Mouse (Mus musculus) layer of hippocampus, postnatal 10 days (tissue): ENCODE measurements around the gene Gm49673. TPM values are rescaled to one million over a fixed set of nuclear protein-coding genes. Genes with fewer than 3 reads are reported as not detected.
"Not testable (repeated sequence)": the region's sequence is repeated elsewhere in the genome, so short reads cannot be mapped to it uniquely, and the experiment has no call there.

Source experiments
- DNase-seq, 2 experiments: peaks; one replicate each; pipeline ENCODE4 v3.0.0; 2021; ENCODE audit warnings: low spot score in 2 of 2
- long read RNA-seq: library from polyadenylated mRNA; stranded (forward); transcript quantifications from one replicate; pipeline ENCODE4 v2.0.0, GENCODE M21; 2023
- total RNA-seq, 2 experiments: library from RNA; stranded (reverse); gene quantifications; 2 replicates each; pipeline ENCODE4 v1.2.3; 2021

The Gm49673 gene
- total RNA-seq = under 1 TPM in 1 of 2 experiments, not detected in 1; 0.39 TPM
- long read RNA-seq, partial matches to known transcripts = 7 of 7 reads
- long read RNA-seq, other reads (novel, unspliced or antisense) = 0 of 7 reads

- not testable (repeated sequence) for DNase-seq
Observed at GRCm38 (mm10) chr17:8147439-8148316, at the start of gene Gm49673, which contains the start of gene Rnaset2a. TSS of gene Gm49673 (minus strand) at chr17:8147788. TSS of gene Rnaset2a (minus strand) at chr17:8148097.

- DNase-seq = no peak
Observed at GRCm38 (mm10) chr17:8195685-8196376, 48.2 kb upstream of the Gm49673 start.

- DNase-seq = no peak
Observed at GRCm38 (mm10) chr17:8193678-8194077, 46.1 kb upstream of the Gm49673 start.

- no peak for DNase-seq
Observed at GRCm38 (mm10) chr17:8184217-8184616, 36.6 kb upstream of the Gm49673 start.

GRCm38 (mm10) chr17:8183815-8184214, 36.2 kb upstream of the Gm49673 start:
- no peak for DNase-seq

- no peak for DNase-seq
Observed at GRCm38 (mm10) chr17:8177090-8177489, 29.5 kb upstream of the Gm49673 start.

GRCm38 (mm10) chr17:8171081-8171480, 23.5 kb upstream of the Gm49673 start:
- DNase-seq = no peak

GRCm38 (mm10) chr17:8170331-8170730, 22.7 kb upstream of the Gm49673 start:
- DNase-seq = no peak

GRCm38 (mm10) chr17:8167436-8167835, 19.8 kb upstream of the Gm49673 start:
- not testable (repeated sequence) for DNase-seq

- not testable (repeated sequence) for DNase-seq
Observed at GRCm38 (mm10) chr17:8166454-8166853, 18.9 kb upstream of the Gm49673 start.

- DNase-seq = not testable (repeated sequence)
Observed at GRCm38 (mm10) chr17:8165977-8166376, 18.4 kb upstream of the Gm49673 start.

- peak in 1 of 2 experiments; percentile 51 for DNase-seq
Observed at GRCm38 (mm10) chr17:8165608-8165945, 18.0 kb upstream of the Gm49673 start.

GRCm38 (mm10) chr17:8164701-8165607, 17.4 kb upstream of the Gm49673 start, which contains the start of gene Fgfr1op:
TSS of gene Fgfr1op (plus strand) at chr17:8165501.
- peak; percentile 74 to 77 for DNase-seq

- DNase-seq = peak; percentile 49 to 62
Observed at GRCm38 (mm10) chr17:8160969-8161368, 13.4 kb upstream of the Gm49673 start.

GRCm38 (mm10) chr17:8158627-8159026, 11.0 kb upstream of the Gm49673 start:
- not testable (repeated sequence) for DNase-seq

GRCm38 (mm10) chr17:8155982-8156381, 8.4 kb upstream of the Gm49673 start:
- DNase-seq = not testable (repeated sequence)

- not testable (repeated sequence) for DNase-seq
Observed at GRCm38 (mm10) chr17:8155010-8155409, 7.4 kb upstream of the Gm49673 start.

- DNase-seq = not testable (repeated sequence)
Observed at GRCm38 (mm10) chr17:8146931-8147330, 657 bp downstream of the Gm49673 start.

- not testable (repeated sequence) for DNase-seq
Observed at GRCm38 (mm10) chr17:8143802-8144673, 3.5 kb downstream of the Gm49673 start.

- DNase-seq = not testable (repeated sequence)
Observed at GRCm38 (mm10) chr17:8140210-8140609, 7.4 kb downstream of the Gm49673 start.
